In the genomic region with DNA sequence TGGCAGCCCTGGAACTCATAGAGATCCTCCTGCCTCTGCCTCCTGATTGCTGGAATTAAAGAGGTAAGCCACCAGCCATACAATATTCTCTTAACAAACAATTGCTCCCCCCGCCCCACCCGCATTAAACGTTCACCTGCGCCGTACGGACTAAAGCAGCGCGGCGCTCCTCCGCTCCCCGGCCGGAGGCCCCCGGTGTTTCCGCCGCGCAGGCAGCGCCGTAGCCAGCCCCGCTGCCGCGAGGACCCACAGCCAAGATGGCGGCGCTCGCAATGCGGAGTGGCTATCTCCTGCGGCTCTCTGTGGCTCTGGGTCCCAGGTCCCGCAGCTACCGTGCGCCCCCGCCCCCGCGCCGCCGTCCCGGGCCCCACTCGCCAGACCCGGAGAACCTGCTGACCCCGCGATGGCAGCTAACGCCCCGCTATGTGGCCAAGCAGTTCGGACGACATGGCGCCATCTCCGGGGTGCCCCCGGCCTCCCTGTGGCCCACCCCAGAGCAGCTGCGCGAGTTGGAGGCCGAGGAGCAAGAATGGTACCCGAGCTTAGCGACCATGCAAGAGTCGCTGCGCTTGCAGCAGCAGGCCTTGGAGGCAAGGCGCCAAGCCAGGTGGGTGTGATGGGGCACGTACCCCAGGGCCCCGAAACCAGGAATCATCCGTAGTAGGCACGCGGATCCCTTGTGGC, we compare ENCODE assay signal across 8 mouse cellular contexts. TPM values are rescaled to one million over a fixed set of nuclear protein-coding genes. Genes with fewer than 3 reads are reported as not detected.
DNase-seq lines count a peak whose midpoint lies in the region; ATAC-seq lines count a peak whose summit lies in the region.

No protein-coding gene starts in this region.

- H3K27me3 ChIP-seq in embryonic facial prominence, embryonic 15.5 days: no peaks in the 10 kb centered on the region
- no peaks in the 10 kb centered on the region for H3K27me3 ChIP-seq in midbrain, embryonic 16.5 days (ENCODE audit: control insufficient read depth, insufficient read depth, low read depth, low read length)

- WGBS in embryonic facial prominence, embryonic 15.5 days: 1% methylated on average over 59 of the region's 59 CpGs
- 1% methylated on average over 55 of the region's 59 CpGs for WGBS in midbrain, embryonic 16.5 days

- H3K9ac ChIP-seq in embryonic facial prominence, embryonic 15.5 days: peak overlapping the region; percentile 100
- peak overlapping the region; percentile 96 for H3K9ac ChIP-seq in midbrain, embryonic 16.5 days (ENCODE audit: low read depth, low read length)

- ATAC-seq in embryonic facial prominence, embryonic 15.5 days (ENCODE audit: insufficient number of reproducible peaks, low FRiP score, low TSS enrichment, low read depth): peak; percentile 77
- peak; percentile 80 for ATAC-seq in midbrain, embryonic 16.5 days

- H3K4me3 ChIP-seq in embryonic facial prominence, embryonic 15.5 days (replicated peaks): peak overlapping the region; percentile 95
- peak overlapping the region; percentile 58 for H3K4me3 ChIP-seq in midbrain, embryonic 16.5 days (ENCODE audit: low read depth, low read length)

- peak overlapping the region; percentile 54 for H3K4me2 ChIP-seq in embryonic facial prominence, embryonic 15.5 days (replicated peaks)
- H3K4me2 ChIP-seq in midbrain, embryonic 16.5 days (ENCODE audit: low read length): peak overlapping the region; percentile 75

- H3K9me3 ChIP-seq in embryonic facial prominence, embryonic 15.5 days (replicated peaks): no peaks in the 10 kb centered on the region
- no peaks in the 10 kb centered on the region for H3K9me3 ChIP-seq in midbrain, embryonic 16.5 days (replicated peaks; ENCODE audit: control insufficient read depth, low read length, poor library complexity, severe bottlenecking)

- peaks cover 38% of the 10 kb centered on the region for H3K4me1 ChIP-seq in embryonic facial prominence, embryonic 15.5 days
- H3K4me1 ChIP-seq in midbrain, embryonic 16.5 days (ENCODE audit: control insufficient read depth, insufficient read depth, low read length): peaks cover 9% of the 10 kb centered on the region

- peaks cover 35% of the 10 kb centered on the region for H3K36me3 ChIP-seq in embryonic facial prominence, embryonic 15.5 days
- H3K36me3 ChIP-seq in midbrain, embryonic 16.5 days (ENCODE audit: control insufficient read depth, insufficient read depth, low read length): peaks cover 18% of the 10 kb centered on the region

- DNase-seq in A20 (ENCODE audit: low read depth, low spot score) (peak; percentile 90), liver (peak; percentile 92)
- DNase-seq in adrenal gland, postnatal 4 days (ENCODE audit: low spot score in 2 of 2): peak; percentile 67 to 69
- peak; percentile 74 to 83 for DNase-seq in heart, adult 9 months (ENCODE audit: low spot score in 2 of 2)
- DNase-seq in kidney, adult 8-10 months: peak; percentile 63 to 73
- peak; percentile 93 for DNase-seq in spleen, postnatal 10 days (ENCODE audit: low spot score in 2 of 2)

- H3K27ac ChIP-seq in embryonic facial prominence, embryonic 15.5 days (replicated peaks): peak overlapping the region; percentile 97
- peak overlapping the region; percentile 97 for H3K27ac ChIP-seq in midbrain, embryonic 16.5 days (ENCODE audit: low read length)

RNA-seq across cellular contexts. Expression of a gene that starts 0.9 kb away (rescaled TPM):
- total RNA-seq in adrenal gland, postnatal 4 days (2021): 10 to 100 TPM; 46.9 to 48.0 TPM
- polyA plus RNA-seq in embryonic facial prominence, embryonic 15.5 days (2015; fragmentation: Nextera tagmentation; extraction: Ambion mirVana): 46.5 TPM in 2 replicates
- polyA plus RNA-seq in midbrain, embryonic 16.5 days (2015; fragmentation: Nextera tagmentation; extraction: Ambion mirVana): 35.0 and 37.4 TPM in 2 replicates

RNA-seq across cellular contexts. Expression of a gene that starts 8.3 kb away (rescaled TPM):
- 10 to 100 TPM; 86.4 to 93.8 TPM for total RNA-seq in adrenal gland, postnatal 4 days (2021)
- polyA plus RNA-seq in embryonic facial prominence, embryonic 15.5 days (2015; fragmentation: Nextera tagmentation; extraction: Ambion mirVana): 104 and 110 TPM in 2 replicates
- 80.7 and 85.6 TPM in 2 replicates for polyA plus RNA-seq in midbrain, embryonic 16.5 days (2015; fragmentation: Nextera tagmentation; extraction: Ambion mirVana)

RNA-seq across cellular contexts. Expression of a gene that starts 9.6 kb away (rescaled TPM):
- total RNA-seq in adrenal gland, postnatal 4 days (2021): 1 to 10 TPM; 5.7 to 6.7 TPM
- 8.4 and 8.9 TPM in 2 replicates for polyA plus RNA-seq in embryonic facial prominence, embryonic 15.5 days (2015; fragmentation: Nextera tagmentation; extraction: Ambion mirVana)
- polyA plus RNA-seq in midbrain, embryonic 16.5 days (2015; fragmentation: Nextera tagmentation; extraction: Ambion mirVana): 11.7 and 12.4 TPM in 2 replicates

RNA-seq across cellular contexts. Expression of a gene that starts 14.6 kb away (rescaled TPM):
- 100 to 1,000 TPM; 480 to 531 TPM for total RNA-seq in adrenal gland, postnatal 4 days (2021)
- polyA plus RNA-seq in embryonic facial prominence, embryonic 15.5 days (2015; fragmentation: Nextera tagmentation; extraction: Ambion mirVana): 975 and 998 TPM in 2 replicates
- 662 and 691 TPM in 2 replicates for polyA plus RNA-seq in midbrain, embryonic 16.5 days (2015; fragmentation: Nextera tagmentation; extraction: Ambion mirVana)

RNA-seq across cellular contexts. Expression of a gene that starts 24.6 kb away (rescaled TPM):
- total RNA-seq in adrenal gland, postnatal 4 days (2021): 10 to 100 TPM; 61.0 to 63.6 TPM
- 94.5 and 99.8 TPM in 2 replicates for polyA plus RNA-seq in embryonic facial prominence, embryonic 15.5 days (2015; fragmentation: Nextera tagmentation; extraction: Ambion mirVana)
- polyA plus RNA-seq in midbrain, embryonic 16.5 days (2015; fragmentation: Nextera tagmentation; extraction: Ambion mirVana): 108 and 113 TPM in 2 replicates

Comparison
In these comparisons a context has a peak if more than half of its experiments do, and no peak if none do; other contexts are left out.
1. Peak in every context shown above with its lines: DNase-seq, ATAC-seq, H3K4me3 ChIP-seq and H3K27ac ChIP-seq.